Mouse (Mus musculus) cerebellum, adult (tissue): Measurements from ENCODE around the gene Hivep2.
A peak's percentile ranks its signal among the peaks of the same experiment; 100 is the strongest.

Source experiments
- ATAC-seq: cut with Nextera tagmentation; 2 replicates; pipeline ENCODE4 v1.9.2; 2017; ENCODE audit warnings: mild to moderate bottlenecking, moderate library complexity, mixed read lengths; ENCODE audit not compliant: insufficient number of reproducible peaks, low FRiP score, low TSS enrichment

Gene Hivep2

DNA sequence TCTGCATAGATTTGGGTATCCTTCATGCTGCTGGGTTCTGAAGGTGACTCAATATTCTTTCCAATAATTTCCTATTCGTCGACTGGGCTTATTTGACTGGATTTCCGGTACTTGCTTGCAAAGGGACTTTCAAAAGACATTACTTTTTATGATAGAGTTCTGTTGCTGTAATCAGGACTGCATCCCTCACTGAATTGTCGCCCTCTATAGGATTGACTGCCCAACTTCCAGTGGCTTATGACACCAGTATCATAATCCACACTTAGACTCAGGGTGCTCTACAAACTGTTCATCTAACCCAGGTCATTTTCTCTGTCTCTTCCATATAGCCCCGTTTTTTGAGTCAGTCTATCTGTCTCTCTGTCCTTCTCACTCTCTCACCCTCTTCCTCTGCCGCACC is 231.4 kb downstream of the Hivep2 start:
- no peak for ATAC-seq

GRCm38 (mm10) chr10:14199332-14199731 is 233.5 kb downstream of the Hivep2 start:
- ATAC-seq = no peak

GRCm38 (mm10) chr10:14200310-14200709 is 234.4 kb downstream of the Hivep2 start:
- ATAC-seq = peak; percentile 83
